Comparison of ENCODE assay signal across 8 mouse cellular contexts in genomic region chr3:87970184-87970938, GRCm38 (mm10). TPM values are rescaled to one million over a fixed set of nuclear protein-coding genes. Genes with fewer than 3 reads are reported as not detected.
DNase-seq lines count a peak whose midpoint lies in the region; ATAC-seq lines count a peak whose summit lies in the region.

No protein-coding gene starts in this region.

- H3K4me3 ChIP-seq in forebrain, embryonic 10.5 days: peak overlapping the region; percentile 93
- peak overlapping the region; percentile 47 for H3K4me3 ChIP-seq in hindbrain, embryonic 14.5 days (replicated peaks; ENCODE audit: low read length)
- peak overlapping the region; percentile 53 for H3K4me3 ChIP-seq in limb, embryonic 13.5 days
- H3K4me3 ChIP-seq in midbrain, embryonic 12.5 days: peak overlapping the region; percentile 86

- peak overlapping the region; percentile 78 for H3K4me2 ChIP-seq in hindbrain, embryonic 14.5 days (replicated peaks)
- peak overlapping the region; percentile 87 for H3K4me2 ChIP-seq in limb, embryonic 13.5 days (replicated peaks)
- H3K4me2 ChIP-seq in midbrain, embryonic 12.5 days (replicated peaks): peak overlapping the region; percentile 75

- WGBS in forebrain, embryonic 10.5 days: under 1% methylated on average over 21 of the region's 21 CpGs
- WGBS in hindbrain, embryonic 14.5 days: under 1% methylated on average over 21 of the region's 21 CpGs
- WGBS in limb, embryonic 13.5 days: under 1% methylated on average over 21 of the region's 21 CpGs
- under 1% methylated on average over 21 of the region's 21 CpGs for WGBS in midbrain, embryonic 12.5 days

- H3K4me1 ChIP-seq in forebrain, embryonic 10.5 days: peaks cover 61% of the 10 kb centered on the region
- H3K4me1 ChIP-seq in hindbrain, embryonic 14.5 days (replicated peaks; ENCODE audit: control insufficient read depth, insufficient read depth, low read length): peaks cover 27% of the 10 kb centered on the region; the same call in 1 of the 2 replicates
- H3K4me1 ChIP-seq in limb, embryonic 13.5 days: peaks cover 47% of the 10 kb centered on the region
- peaks cover 52% of the 10 kb centered on the region for H3K4me1 ChIP-seq in midbrain, embryonic 12.5 days

- H3K36me3 ChIP-seq in forebrain, embryonic 10.5 days (replicated peaks): peaks cover 22% of the 10 kb centered on the region
- no peaks in the 10 kb centered on the region for H3K36me3 ChIP-seq in hindbrain, embryonic 14.5 days (replicated peaks; ENCODE audit: control insufficient read depth, insufficient read depth)
- H3K36me3 ChIP-seq in limb, embryonic 13.5 days: peaks cover 2% of the 10 kb centered on the region
- H3K36me3 ChIP-seq in midbrain, embryonic 12.5 days: peaks cover under 1% of the 10 kb centered on the region

- no peak overlapping the region for H3K9ac ChIP-seq in hindbrain, embryonic 14.5 days
- peak overlapping the region; percentile 75; the same call in 1 of the 2 replicates for H3K9ac ChIP-seq in limb, embryonic 13.5 days
- peak overlapping the region; percentile 96 for H3K9ac ChIP-seq in midbrain, embryonic 12.5 days (replicated peaks)

- ATAC-seq in hindbrain, embryonic 14.5 days (ENCODE audit: low FRiP score): no peak
- ATAC-seq in limb, embryonic 13.5 days (ENCODE audit: low FRiP score, low read depth): no peak
- ATAC-seq in midbrain, embryonic 12.5 days (ENCODE audit: low FRiP score, low read depth): peak; percentile 10; the same call in 1 of the 2 replicates

- H3K9me3 ChIP-seq in forebrain, embryonic 10.5 days: no peaks in the 10 kb centered on the region
- H3K9me3 ChIP-seq in hindbrain, embryonic 14.5 days (ENCODE audit: control insufficient read depth, low read length): no peaks in the 10 kb centered on the region
- no peaks in the 10 kb centered on the region for H3K9me3 ChIP-seq in limb, embryonic 13.5 days
- H3K9me3 ChIP-seq in midbrain, embryonic 12.5 days: no peaks in the 10 kb centered on the region

- H3K27me3 ChIP-seq in forebrain, embryonic 10.5 days (ENCODE audit: poor library complexity, severe bottlenecking): peaks cover 15% of the 10 kb centered on the region; the same call in 1 of the 2 replicates
- no peaks in the 10 kb centered on the region for H3K27me3 ChIP-seq in hindbrain, embryonic 14.5 days (ENCODE audit: control insufficient read depth, insufficient read depth, low read length)
- H3K27me3 ChIP-seq in limb, embryonic 13.5 days: peaks cover 49% of the 10 kb centered on the region
- H3K27me3 ChIP-seq in midbrain, embryonic 12.5 days: 0 out of 2 replicates have a peak, but pooled peaks cover 4% of the 10 kb centered on the region

- peak overlapping the region; percentile 97 for H3K27ac ChIP-seq in forebrain, embryonic 10.5 days
- H3K27ac ChIP-seq in hindbrain, embryonic 14.5 days: no peak overlapping the region
- no peak overlapping the region for H3K27ac ChIP-seq in limb, embryonic 13.5 days
- peak overlapping the region; percentile 98 for H3K27ac ChIP-seq in midbrain, embryonic 12.5 days (replicated peaks)

- DNase-seq in ovary, postnatal 36 days (ENCODE audit: low spot score): peak; percentile 26
- no peak for DNase-seq in ovary, adult 18-20 months (ENCODE audit: low spot score)
- peak; percentile 61 for DNase-seq in adrenal gland, adult 2 months
- peak; percentile 78 for DNase-seq in forebrain, embryonic 10.5 days (ENCODE audit: extremely low spot score, low spot score)
- peak; percentile 79 for DNase-seq in hindbrain, embryonic 14.5 days (ENCODE audit: low spot score)
- peak; percentile 22 to 59 for DNase-seq in thymus, postnatal 10 days (ENCODE audit: low spot score in 2 of 2)

RNA-seq across cellular contexts. Expression of gene Nes, which starts 0.5 kb away (rescaled TPM):
- 1 to 10 TPM; 7.0 to 9.2 TPM for total RNA-seq in adrenal gland, adult 2 months (2021)
- 3.5 and 7.0 TPM in 2 replicates for polyA plus RNA-seq in adrenal gland, adult 2 months (2012; rRNA removed)
- 81.2 and 86.9 TPM in 2 replicates for polyA plus RNA-seq in forebrain, embryonic 10.5 days (2016; fragmentation: Nextera tagmentation; extraction: Ambion mirVana)
- 20.5 and 20.7 TPM in 2 replicates for polyA plus RNA-seq in hindbrain, embryonic 14.5 days (2014; fragmentation: Nextera tagmentation; extraction: Ambion mirVana)
- 30.5 and 32.8 TPM in 2 replicates for polyA plus RNA-seq in limb, embryonic 13.5 days (2015; fragmentation: Nextera tagmentation; extraction: Ambion mirVana)
- 183 and 196 TPM in 2 replicates for polyA plus RNA-seq in midbrain, embryonic 12.5 days (2016; fragmentation: Nextera tagmentation; extraction: Ambion mirVana)

RNA-seq across cellular contexts. Expression of gene Crabp2, which starts 21.9 kb away (rescaled TPM):
- under 1 TPM; 0.52 to 0.72 TPM for total RNA-seq in adrenal gland, adult 2 months (2021)
- polyA plus RNA-seq in adrenal gland, adult 2 months (2012; rRNA removed): 0.47 TPM in 1 of 2 replicates, not detected in the other
- 834 and 866 TPM in 2 replicates for polyA plus RNA-seq in forebrain, embryonic 10.5 days (2016; fragmentation: Nextera tagmentation; extraction: Ambion mirVana)
- 48.7 and 56.4 TPM in 2 replicates for polyA plus RNA-seq in hindbrain, embryonic 14.5 days (2014; fragmentation: Nextera tagmentation; extraction: Ambion mirVana)
- polyA plus RNA-seq in limb, embryonic 13.5 days (2015; fragmentation: Nextera tagmentation; extraction: Ambion mirVana): 518 and 520 TPM in 2 replicates
- 291 and 335 TPM in 2 replicates for polyA plus RNA-seq in midbrain, embryonic 12.5 days (2016; fragmentation: Nextera tagmentation; extraction: Ambion mirVana)

RNA-seq across cellular contexts. Expression of gene Bcan, which starts 29.7 kb away (rescaled TPM):
- total RNA-seq in adrenal gland, adult 2 months (2021): 10 to 100 TPM; 52.6 to 54.9 TPM
- polyA plus RNA-seq in adrenal gland, adult 2 months (2012; rRNA removed): 127 and 132 TPM in 2 replicates
- polyA plus RNA-seq in forebrain, embryonic 10.5 days (2016; fragmentation: Nextera tagmentation; extraction: Ambion mirVana): 0.17 TPM in 2 replicates
- polyA plus RNA-seq in hindbrain, embryonic 14.5 days (2014; fragmentation: Nextera tagmentation; extraction: Ambion mirVana): 89.1 and 99.3 TPM in 2 replicates
- 0.57 and 0.59 TPM in 2 replicates for polyA plus RNA-seq in limb, embryonic 13.5 days (2015; fragmentation: Nextera tagmentation; extraction: Ambion mirVana)
- polyA plus RNA-seq in midbrain, embryonic 12.5 days (2016; fragmentation: Nextera tagmentation; extraction: Ambion mirVana): 0.63 and 1.1 TPM in 2 replicates

RNA-seq across cellular contexts. Expression of gene Rrnad1, which starts 39.8 kb away (rescaled TPM):
- total RNA-seq in adrenal gland, adult 2 months (2021): 10 to 100 TPM; 13.1 to 16.3 TPM
- 41.5 and 44.6 TPM in 2 replicates for polyA plus RNA-seq in adrenal gland, adult 2 months (2012; rRNA removed)
- 19.1 and 22.8 TPM in 2 replicates for polyA plus RNA-seq in forebrain, embryonic 10.5 days (2016; fragmentation: Nextera tagmentation; extraction: Ambion mirVana)
- 15.8 and 18.1 TPM in 2 replicates for polyA plus RNA-seq in hindbrain, embryonic 14.5 days (2014; fragmentation: Nextera tagmentation; extraction: Ambion mirVana)
- 22.3 and 23.6 TPM in 2 replicates for polyA plus RNA-seq in limb, embryonic 13.5 days (2015; fragmentation: Nextera tagmentation; extraction: Ambion mirVana)
- polyA plus RNA-seq in midbrain, embryonic 12.5 days (2016; fragmentation: Nextera tagmentation; extraction: Ambion mirVana): 23.5 and 24.2 TPM in 2 replicates

RNA-seq across cellular contexts. Expression of gene Isg20l2, which starts 40.2 kb away (rescaled TPM):
- total RNA-seq in adrenal gland, adult 2 months (2021): 10 to 100 TPM; 16.3 to 21.4 TPM
- polyA plus RNA-seq in adrenal gland, adult 2 months (2012; rRNA removed): 9.4 and 9.7 TPM in 2 replicates
- polyA plus RNA-seq in forebrain, embryonic 10.5 days (2016; fragmentation: Nextera tagmentation; extraction: Ambion mirVana): 87.7 and 88.3 TPM in 2 replicates
- polyA plus RNA-seq in hindbrain, embryonic 14.5 days (2014; fragmentation: Nextera tagmentation; extraction: Ambion mirVana): 17.0 and 18.5 TPM in 2 replicates
- 65.5 and 66.7 TPM in 2 replicates for polyA plus RNA-seq in limb, embryonic 13.5 days (2015; fragmentation: Nextera tagmentation; extraction: Ambion mirVana)
- polyA plus RNA-seq in midbrain, embryonic 12.5 days (2016; fragmentation: Nextera tagmentation; extraction: Ambion mirVana): 78.7 and 79.0 TPM in 2 replicates

Comparison
In these comparisons a context has a peak if more than half of its experiments do, and no peak if none do; other contexts are left out.
1. H3K27ac ChIP-seq: peak in forebrain, embryonic 10.5 days (single experiment) and midbrain, embryonic 12.5 days (single experiment); none in hindbrain, embryonic 14.5 days (single experiment) and limb, embryonic 13.5 days (single experiment).
2. RNA of gene Crabp2, which starts 21.9 kb away (polyA plus RNA-seq): 834 to 866 TPM in forebrain, embryonic 10.5 days, 518 to 520 TPM in limb, embryonic 13.5 days, 291 to 335 TPM in midbrain, embryonic 12.5 days and 48.7 to 56.4 TPM in hindbrain, embryonic 14.5 days; 0.47 TPM in adrenal gland, adult 2 months; every median in the first group is over 10 times any median in the second.
3. RNA of gene Bcan, which starts 29.7 kb away (polyA plus RNA-seq): 127 to 132 TPM in adrenal gland, adult 2 months and 89.1 to 99.3 TPM in hindbrain, embryonic 14.5 days; 0.63 to 1.1 TPM in midbrain, embryonic 12.5 days, 0.57 to 0.59 TPM in limb, embryonic 13.5 days and 0.17 TPM in forebrain, embryonic 10.5 days; every median in the first group is over 10 times any median in the second.
4. Peak in every context shown above with its lines, with median percentiles within 50 percentile points of each other: H3K4me3 ChIP-seq and H3K4me2 ChIP-seq.